Mouse (Mus musculus) intestine, embryonic 16.5 days (tissue): ENCODE measurements around the gene Mymx. TPM values are rescaled to one million over a fixed set of nuclear protein-coding genes. Genes with fewer than 3 reads are reported as not detected.

Experiments
- ATAC-seq: fragments of 200-750 bp; cut with Nextera tagmentation; 2 replicates; pipeline ENCODE4 v1.8.0; 2017; ENCODE audit warnings: moderate TSS enrichment, moderate library complexity
- H3K27ac ChIP-seq: fragments of 300-500 bp; sonication (generic); 2 replicates; pipeline ENCODE4 v1.5.1; 2014; ENCODE audit warnings: mild to moderate bottlenecking, low read length
- H3K27me3 ChIP-seq: fragments of 300-500 bp; sonication (generic); replicated peaks from 2 replicates; pipeline ENCODE4 v1.6.1; 2014; ENCODE audit warnings: low read length, control low read depth, mixed read lengths; ENCODE audit not compliant: control insufficient read depth, insufficient read depth
- H3K36me3 ChIP-seq: fragments of 300-500 bp; sonication (generic); 2 replicates; pipeline ENCODE4 v1.6.1; 2014; ENCODE audit warnings: low read length, control low read depth; ENCODE audit not compliant: control insufficient read depth, insufficient read depth
- H3K4me1 ChIP-seq: fragments of 300-500 bp; sonication (generic); 2 replicates; pipeline ENCODE4 v1.6.1; 2014; ENCODE audit warnings: low read length, control low read depth, mixed read lengths; ENCODE audit not compliant: control insufficient read depth, insufficient read depth
- H3K4me2 ChIP-seq: fragments of 300-500 bp; sonication (generic); 2 replicates; pipeline ENCODE4 v1.6.1; 2014; ENCODE audit warnings: low read depth, low read length, control low read depth
- H3K4me3 ChIP-seq: fragments of 300-500 bp; sonication (generic); 2 replicates; pipeline ENCODE4 v1.5.1; 2014; ENCODE audit warnings: mild to moderate bottlenecking, low read length
- H3K9ac ChIP-seq: fragments of 300-500 bp; sonication (generic); 2 replicates; pipeline ENCODE4 v1.6.1; 2014; ENCODE audit warnings: low read depth, low read length
- H3K9me3 ChIP-seq: fragments of 300-500 bp; sonication (generic); 2 replicates; pipeline ENCODE4 v1.6.1; 2016; ENCODE audit warnings: low read length, control low read depth; ENCODE audit not compliant: control insufficient read depth
- WGBS: fragments of 180-500 bp; shearing (Covaris S2); extraction: QIAGEN DNeasy Blood & Tissue Kit; methylation state at CpG from one replicate; pipeline ENCODE4 v1.1.7; 2014; 5-methylcytosine and 5-hydroxymethylcytosine counted together
- polyA plus RNA-seq: library from polyadenylated mRNA; unstranded; fragments of >200 nt; fragmentation: Nextera tagmentation; extraction: Ambion mirVana; gene quantifications from 2 replicates; pipeline ENCODE4 v1.2.1, GENCODE M21; 2015

Mymx gene
- polyA plus RNA-seq, 1 experiment from 2014 or later = 0.22 TPM

- Histone ChIP-seq H3K36me3 (no peaks in the 10 kb centered on the region), H3K27ac (no peak overlapping the region), H3K4me1 (peaks cover 17% of the 10 kb centered on the region), H3K4me2 (no peak overlapping the region), H3K27me3 (peaks cover 9% of the 10 kb centered on the region; the same call in 1 of the 2 replicates), H3K9ac (no peak overlapping the region), H3K4me3 (no peak overlapping the region), H3K9me3 (no peaks in the 10 kb centered on the region)
- WGBS = 87% methylated on average over 15 of the region's 15 CpGs
- ATAC-seq = no peak
Observed at GRCm38 (mm10) chr17:45559732-45560525, 42.0 kb downstream of the Mymx start.

GRCm38 (mm10) chr17:45557998-45558862 lies 43.7 kb downstream of the Mymx start:
- 0 out of 2 replicates have a peak overlapping the region, but pooled peaks have one; percentile 10 for H3K9ac ChIP-seq
- H3K36me3 ChIP-seq = no peaks in the 10 kb centered on the region
- no peak overlapping the region for H3K4me3 ChIP-seq
- WGBS = 70% methylated on average over 16 of the region's 16 CpGs
- H3K27me3 ChIP-seq = peaks cover 9% of the 10 kb centered on the region; the same call in 1 of the 2 replicates
- peaks cover 11% of the 10 kb centered on the region; the same call in 1 of the 2 replicates for H3K4me1 ChIP-seq
- no peaks in the 10 kb centered on the region for H3K9me3 ChIP-seq
- no peak overlapping the region for H3K4me2 ChIP-seq
- no peak for ATAC-seq
- no peak overlapping the region for H3K27ac ChIP-seq

DNA sequence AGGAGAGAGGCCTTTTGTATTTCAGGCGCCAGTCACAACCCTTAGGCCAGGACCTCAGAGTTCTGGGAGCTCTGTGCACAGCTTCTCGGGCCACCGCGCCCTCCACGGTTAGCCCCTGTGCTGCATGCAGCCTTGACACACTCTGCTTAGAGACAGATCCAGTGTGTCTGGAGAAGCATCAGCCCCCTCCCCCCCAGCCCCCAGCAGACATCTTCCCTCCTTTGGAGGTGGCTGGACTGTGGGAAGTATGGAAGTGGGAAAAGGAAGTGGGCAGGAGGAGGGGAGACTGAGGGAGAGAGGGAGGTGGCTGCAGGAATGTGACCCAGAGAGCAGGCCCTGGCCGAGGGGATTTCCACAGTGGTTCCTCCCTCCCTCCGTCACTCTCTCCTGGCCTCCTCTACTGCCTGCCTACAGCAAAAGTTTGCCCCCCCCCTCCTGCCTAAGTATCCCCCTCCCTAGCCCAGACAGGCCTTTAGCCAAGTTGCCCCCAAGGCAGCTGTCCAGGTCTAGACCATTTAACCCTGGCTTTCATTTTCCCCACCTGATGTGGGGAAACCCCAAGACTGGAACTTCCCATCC lies 44.6 kb downstream of the Mymx start:
- Histone ChIP-seq H3K4me1 (peaks cover 11% of the 10 kb centered on the region; the same call in 1 of the 2 replicates), H3K9ac (0 out of 2 replicates have a peak overlapping the region, but pooled peaks have one; percentile 11), H3K36me3 (no peaks in the 10 kb centered on the region), H3K4me3 (no peak overlapping the region), H3K27ac (no peak overlapping the region), H3K9me3 (no peaks in the 10 kb centered on the region), H3K4me2 (0 out of 2 replicates have a peak overlapping the region, but pooled peaks have one; percentile 94), H3K27me3 (peaks cover 9% of the 10 kb centered on the region; the same call in 1 of the 2 replicates)
- ATAC-seq = no peak
- WGBS = 86% methylated on average over 5 of the region's 7 CpGs

DNA sequence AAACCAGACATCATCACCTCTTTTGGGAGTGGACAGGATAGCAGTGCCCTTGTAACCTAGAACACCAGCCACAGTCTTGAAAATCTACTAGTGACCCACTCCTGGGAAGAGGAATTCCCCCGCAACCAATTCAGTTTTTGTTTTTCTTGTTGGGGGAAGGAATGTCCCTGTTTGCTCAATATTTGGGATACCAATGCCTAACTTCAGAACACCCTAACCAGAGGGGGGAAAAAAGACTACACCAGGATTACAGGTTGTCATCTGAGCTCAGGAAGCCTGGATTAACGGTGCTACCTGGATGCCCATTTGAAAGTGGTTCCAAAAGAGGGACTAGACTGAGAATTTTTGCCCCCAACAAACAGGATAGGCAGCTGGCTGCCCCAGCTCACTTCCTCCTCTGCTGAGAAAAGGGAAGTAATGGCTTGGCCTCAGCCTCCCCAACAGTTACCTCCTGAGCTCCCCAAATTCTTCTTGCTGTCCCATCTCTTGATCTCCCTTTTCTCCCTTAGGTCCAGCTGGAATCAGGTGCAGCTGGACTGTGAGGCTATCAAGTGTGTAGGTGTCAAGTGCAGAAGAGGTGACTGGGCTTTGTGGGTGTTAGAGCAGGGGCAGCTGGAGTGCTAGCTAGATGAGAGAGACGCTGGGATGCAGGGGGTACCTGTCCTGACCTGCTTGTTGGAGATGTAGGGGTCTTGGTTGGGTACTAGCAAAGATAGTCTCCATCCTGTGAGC lies 45.2 kb downstream of the Mymx start:
- Histone ChIP-seq H3K27ac (no peak overlapping the region), H3K4me2 (peak overlapping the region; percentile 94), H3K4me1 (peaks cover 11% of the 10 kb centered on the region; the same call in 1 of the 2 replicates), H3K4me3 (peak overlapping the region; percentile 72), H3K27me3 (peaks cover 9% of the 10 kb centered on the region; the same call in 1 of the 2 replicates), H3K9ac (0 out of 2 replicates have a peak overlapping the region, but pooled peaks have one; percentile 11), H3K36me3 (no peaks in the 10 kb centered on the region), H3K9me3 (no peaks in the 10 kb centered on the region)
- 69% methylated on average over 3 of the region's 3 CpGs for WGBS
- no peak for ATAC-seq

- H3K4me3 ChIP-seq = peak overlapping the region; percentile 72
- H3K27me3 ChIP-seq = peaks cover 9% of the 10 kb centered on the region
- H3K27ac ChIP-seq = no peak overlapping the region
- under 1% methylated on average over 14 of the region's 14 CpGs for WGBS
- peaks cover 11% of the 10 kb centered on the region; the same call in 1 of the 2 replicates for H3K4me1 ChIP-seq
- ATAC-seq = no peak
- H3K36me3 ChIP-seq = no peaks in the 10 kb centered on the region
- H3K9me3 ChIP-seq = no peaks in the 10 kb centered on the region
- peak overlapping the region; percentile 94 for H3K4me2 ChIP-seq
- peak overlapping the region; percentile 74 for H3K9ac ChIP-seq
Observed at GRCm38 (mm10) chr17:45556107-45556489, 45.8 kb downstream of the Mymx start.

DNA sequence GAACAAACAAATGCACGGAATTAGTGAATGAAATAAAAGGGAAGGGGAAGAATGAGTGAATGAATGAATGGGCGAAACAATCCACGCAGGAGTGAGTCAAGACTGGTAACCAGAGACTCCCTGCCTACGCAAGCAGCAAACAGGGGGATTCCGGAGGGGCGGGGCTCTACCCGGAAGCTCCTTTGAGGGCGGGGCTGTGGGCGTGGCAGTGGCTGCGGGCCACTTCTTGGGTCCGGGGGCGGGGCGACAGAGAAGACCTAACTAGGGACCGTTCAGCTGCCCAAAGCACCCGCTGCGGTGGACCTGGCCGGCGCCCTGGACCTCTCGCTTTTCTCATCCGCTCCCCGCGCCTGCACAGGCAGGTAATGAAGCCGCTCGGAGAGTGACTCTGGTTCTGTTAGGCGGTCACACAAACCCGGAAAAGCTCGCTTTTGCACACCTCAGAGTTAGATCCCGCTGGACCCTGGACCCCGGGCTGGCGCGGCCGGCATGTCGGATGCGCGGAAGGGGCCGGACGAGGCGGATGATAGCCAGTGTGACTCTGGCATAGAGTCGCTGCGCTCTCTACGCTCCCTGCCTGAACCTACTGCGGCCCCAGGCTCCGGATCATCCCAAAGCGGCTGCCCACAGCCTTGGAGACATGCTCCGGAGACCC lies 46.3 kb downstream of the Mymx start, which contains the start of gene Nfkbie:
Gene Nfkbie, plus strand, starts transcription at position 252 of the 655 bp plus-strand sequence.
- H3K9me3 ChIP-seq = no peaks in the 10 kb centered on the region
- H3K9ac ChIP-seq = peak within 1 kb of the TSS; percentile 74
- WGBS = under 1% methylated on average over 45 of the region's 45 CpGs
- peak within 1 kb of the TSS; percentile 72 for H3K4me3 ChIP-seq
- no peaks in the 10 kb centered on the region for H3K36me3 ChIP-seq
- H3K4me1 ChIP-seq = peaks cover 11% of the 10 kb centered on the region; the same call in 1 of the 2 replicates
- H3K27me3 ChIP-seq = peaks cover 9% of the 10 kb centered on the region
- peak; percentile 88 for ATAC-seq
- no peak within 1 kb of the TSS for H3K27ac ChIP-seq
- H3K4me2 ChIP-seq = peak within 1 kb of the TSS; percentile 94

DNA sequence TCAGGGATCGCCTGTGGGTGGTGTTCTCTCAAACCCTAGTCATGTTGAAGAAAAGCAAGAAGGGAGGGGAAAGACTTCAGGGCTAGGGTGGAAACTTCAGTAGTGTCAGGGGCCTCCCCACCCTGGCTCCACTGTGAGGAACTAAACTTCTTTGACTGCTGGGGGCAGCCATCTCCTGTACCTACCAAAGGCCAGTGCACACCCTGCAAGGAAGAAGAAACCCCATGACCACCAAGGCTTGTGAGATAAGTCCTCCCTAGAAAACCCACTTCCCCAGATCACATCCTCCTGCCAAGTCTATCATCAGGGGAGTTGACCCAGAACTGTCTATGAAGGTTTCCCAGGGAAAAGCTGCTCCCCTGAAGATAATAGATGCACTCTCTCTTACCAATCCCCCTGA lies 47.5 kb downstream of the Mymx start:
- Histone ChIP-seq H3K4me3 (no peak overlapping the region), H3K9me3 (no peaks in the 10 kb centered on the region), H3K4me1 (peaks cover 11% of the 10 kb centered on the region; the same call in 1 of the 2 replicates), H3K4me2 (no peak overlapping the region), H3K9ac (no peak overlapping the region), H3K27me3 (peaks cover 11% of the 10 kb centered on the region), H3K27ac (no peak overlapping the region), H3K36me3 (no peaks in the 10 kb centered on the region)
- 31% methylated on average over 1 of the region's 1 CpGs for WGBS
- no peak for ATAC-seq

DNA sequence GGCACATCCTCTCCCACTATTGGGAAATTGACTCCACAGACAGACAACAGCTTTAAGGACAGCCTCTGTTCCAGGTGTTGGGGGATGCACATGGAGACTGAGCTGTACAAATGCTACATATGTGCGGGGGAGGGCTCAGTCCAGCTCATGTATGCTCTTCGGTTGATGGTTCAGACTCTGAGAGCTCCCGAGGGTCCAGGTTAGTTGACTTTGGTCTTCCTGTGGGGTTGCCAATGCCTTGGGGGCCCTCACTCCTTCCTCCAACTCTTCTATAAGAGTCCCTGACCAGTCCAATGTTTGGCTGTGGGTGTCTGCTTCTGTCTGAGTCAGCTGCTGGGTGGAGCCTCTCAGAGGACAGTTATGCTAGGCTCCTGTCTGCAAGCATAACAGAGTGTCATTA lies 48.8 kb downstream of the Mymx start:
- H3K27me3 ChIP-seq = peaks cover 19% of the 10 kb centered on the region
- H3K9ac ChIP-seq = no peak overlapping the region
- no peaks in the 10 kb centered on the region for H3K9me3 ChIP-seq
- H3K27ac ChIP-seq = no peak overlapping the region
- H3K4me1 ChIP-seq = peaks cover 15% of the 10 kb centered on the region; the same call in 1 of the 2 replicates
- 78% methylated on average over 3 of the region's 3 CpGs for WGBS
- H3K4me2 ChIP-seq = no peak overlapping the region
- H3K36me3 ChIP-seq = no peaks in the 10 kb centered on the region
- H3K4me3 ChIP-seq = no peak overlapping the region
- ATAC-seq = no peak
